7 mouse cellular contexts compared by ENCODE assay signal in the genomic region with DNA sequence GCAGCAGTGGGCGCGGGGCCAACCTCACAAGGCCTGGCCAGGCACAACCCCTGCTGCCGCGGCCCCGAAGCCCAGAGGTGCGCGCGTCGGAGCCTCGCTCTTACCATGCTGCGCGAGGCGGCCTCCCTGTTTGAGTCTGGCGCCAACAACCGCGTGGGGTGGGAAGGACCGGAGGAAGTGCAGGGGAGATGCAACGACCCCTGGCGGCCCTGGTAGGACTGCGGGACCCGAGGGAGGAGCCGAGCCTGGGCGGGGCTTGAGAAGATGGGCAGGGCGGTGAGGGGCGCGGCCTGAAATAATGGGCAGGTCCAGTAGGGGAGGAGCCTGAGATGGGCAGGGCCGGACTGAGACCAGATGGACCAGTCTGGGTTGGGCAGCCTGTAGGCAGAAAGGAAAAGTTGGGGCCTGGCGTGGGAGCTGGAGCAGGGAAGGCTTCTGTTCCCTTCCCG. TPM values are rescaled to one million over a fixed set of nuclear protein-coding genes. Genes with fewer than 3 reads are reported as not detected.
DNase-seq lines count a peak whose midpoint lies in the region; ATAC-seq and TF ChIP-seq lines count a peak whose summit lies in the region.

A gene (minus strand): TSS at position 229 of the 449 bp plus-strand sequence.

- TF ChIP-seq POLR2A in small intestine, adult 2 months (IDR thresholded peaks at IDR 0.05; ENCODE audit: low read depth, low read length): no peak; the same call in 1 of the 2 replicates

- H3K27ac ChIP-seq in embryonic facial prominence, embryonic 10.5 days (replicated peaks): peak within 1 kb of the TSS; percentile 98
- 0 out of 2 replicates have a peak within 1 kb of the TSS, but pooled peaks have one; percentile 24 for H3K27ac ChIP-seq in intestine, postnatal 0 days (ENCODE audit: low read depth, low read length)
- H3K27ac ChIP-seq in midbrain, embryonic 12.5 days (replicated peaks): no peak within 1 kb of the TSS
- peak within 1 kb of the TSS; percentile 21; the same call in 1 of the 2 replicates for H3K27ac ChIP-seq in small intestine, adult 2 months (ENCODE audit: insufficient read depth, low read depth, low read length)

- H3K36me3 ChIP-seq in embryonic facial prominence, embryonic 10.5 days (replicated peaks): peaks cover 14% of the 10 kb centered on the region
- H3K36me3 ChIP-seq in intestine, postnatal 0 days (ENCODE audit: control insufficient read depth, insufficient read depth): peaks cover 7% of the 10 kb centered on the region
- peaks cover 21% of the 10 kb centered on the region for H3K36me3 ChIP-seq in midbrain, embryonic 12.5 days
- peaks cover 10% of the 10 kb centered on the region for H3K36me3 ChIP-seq in small intestine, adult 2 months (ENCODE audit: control insufficient read depth, insufficient read depth, low read length)

- TF ChIP-seq CTCF in intestine, postnatal 0 days (IDR thresholded peaks at IDR 0.05; ENCODE audit: low read depth): peak; percentile 100
- TF ChIP-seq CTCF in small intestine, adult 2 months (IDR thresholded peaks at IDR 0.05; ENCODE audit: extremely low read depth, insufficient read length, insufficient replicate concordance, low read depth, low read length): peak; percentile 82

- ATAC-seq in intestine, postnatal 0 days: peak; percentile 98
- peak; percentile 99 for ATAC-seq in midbrain, embryonic 12.5 days (ENCODE audit: low FRiP score, low read depth)

- peaks cover 34% of the 10 kb centered on the region for H3K4me1 ChIP-seq in embryonic facial prominence, embryonic 10.5 days
- H3K4me1 ChIP-seq in intestine, postnatal 0 days (replicated peaks; ENCODE audit: control insufficient read depth, insufficient read depth, low read length): no peaks in the 10 kb centered on the region; the same call in 1 of the 2 replicates
- peaks cover 6% of the 10 kb centered on the region; the same call in 1 of the 2 replicates for H3K4me1 ChIP-seq in midbrain, embryonic 12.5 days
- H3K4me1 ChIP-seq in small intestine, adult 2 months (ENCODE audit: control insufficient read depth, insufficient read depth, insufficient read length, low read length): no peaks in the 10 kb centered on the region; the same call in 1 of the 2 replicates

- WGBS in embryonic facial prominence, embryonic 10.5 days: under 1% methylated on average over 29 of the region's 29 CpGs
- under 1% methylated on average over 29 of the region's 29 CpGs for WGBS in intestine, postnatal 0 days
- 1% methylated on average over 29 of the region's 29 CpGs for WGBS in midbrain, embryonic 12.5 days
- under 1% methylated on average over 29 of the region's 29 CpGs for WGBS in small intestine, adult 2 months

- H3K27me3 ChIP-seq in embryonic facial prominence, embryonic 10.5 days (replicated peaks; ENCODE audit: low read depth, poor library complexity, severe bottlenecking): no peaks in the 10 kb centered on the region
- H3K27me3 ChIP-seq in intestine, postnatal 0 days (replicated peaks; ENCODE audit: control insufficient read depth, insufficient read depth, low read length): no peaks in the 10 kb centered on the region
- H3K27me3 ChIP-seq in midbrain, embryonic 12.5 days: no peaks in the 10 kb centered on the region
- H3K27me3 ChIP-seq in small intestine, adult 2 months (ENCODE audit: control insufficient read depth, insufficient read depth, low read length): no peaks in the 10 kb centered on the region

- H3K4me3 ChIP-seq in embryonic facial prominence, embryonic 10.5 days: peak within 1 kb of the TSS; percentile 71
- H3K4me3 ChIP-seq in intestine, postnatal 0 days (ENCODE audit: low read depth, low read length): peak within 1 kb of the TSS; percentile 55
- peak within 1 kb of the TSS; percentile 48 for H3K4me3 ChIP-seq in midbrain, embryonic 12.5 days
- peak within 1 kb of the TSS; percentile 85 for H3K4me3 ChIP-seq in small intestine, adult 2 months (ENCODE audit: low read depth, low read length)

- DNase-seq in adrenal gland, postnatal 10 days: peak; percentile 100
- peak; percentile 100 for DNase-seq in embryonic facial prominence, embryonic 10.5 days (ENCODE audit: low spot score)
- peak; percentile 67 for DNase-seq in gonadal fat pad, adult 2 months (ENCODE audit: low read depth)
- peak; percentile 99 for DNase-seq in left cerebral cortex, postnatal 4 days

- intact Hi-C loops in left cerebral cortex, postnatal 4 days (cut with DNase I): loop anchor here (5.0 kb wide), 1 partner anchor 213 kb away; no protein-coding TSS in a partner anchor

- peak within 1 kb of the TSS; percentile 53 for H3K9ac ChIP-seq in intestine, postnatal 0 days (ENCODE audit: low read depth, low read length)
- H3K9ac ChIP-seq in midbrain, embryonic 12.5 days (replicated peaks): peak within 1 kb of the TSS; percentile 60

- H3K9me3 ChIP-seq in embryonic facial prominence, embryonic 10.5 days: no peaks in the 10 kb centered on the region
- H3K9me3 ChIP-seq in intestine, postnatal 0 days (ENCODE audit: control insufficient read depth): no peaks in the 10 kb centered on the region
- H3K9me3 ChIP-seq in midbrain, embryonic 12.5 days: no peaks in the 10 kb centered on the region

- H3K4me2 ChIP-seq in intestine, postnatal 0 days (replicated peaks; ENCODE audit: low read depth): peak within 1 kb of the TSS; percentile 98
- peak within 1 kb of the TSS; percentile 93 for H3K4me2 ChIP-seq in midbrain, embryonic 12.5 days (replicated peaks)

RNA-seq across cellular contexts. Expression of the gene that starts here (rescaled TPM):
- total RNA-seq in adrenal gland, postnatal 10 days (2021): 10 to 100 TPM; 25.2 to 26.5 TPM
- polyA plus RNA-seq in embryonic facial prominence, embryonic 10.5 days (2016; fragmentation: Nextera tagmentation; extraction: Ambion mirVana): 13.4 and 15.2 TPM in 2 replicates
- 0.65 and 0.75 TPM in 2 replicates for polyA plus RNA-seq in gonadal fat pad, adult 2 months (2012; rRNA removed)
- 6.5 and 6.7 TPM in 2 replicates for polyA plus RNA-seq in intestine, postnatal 0 days (2015; fragmentation: Nextera tagmentation; extraction: Ambion mirVana)
- 1 to 10 TPM; 2.7 to 2.9 TPM for total RNA-seq in left cerebral cortex, postnatal 4 days (2021)
- 5.7 and 7.2 TPM in 2 replicates for polyA plus RNA-seq in midbrain, embryonic 12.5 days (2016; fragmentation: Nextera tagmentation; extraction: Ambion mirVana)
- not detected in 2 replicates for polyA plus RNA-seq in small intestine, adult 2 months (2012; rRNA removed)

Comparison
In these comparisons a context has a peak if more than half of its experiments do, and no peak if none do; other contexts are left out.
1. RNA of the gene that starts here (total RNA-seq): 25.2 to 26.5 TPM in adrenal gland, postnatal 10 days; 2.7 to 2.9 TPM in left cerebral cortex, postnatal 4 days; every median in the first group is over 4 times any median in the second.
2. Peak in DNase-seq in gonadal fat pad, adult 2 months; RNA of the gene not detected or under 1 TPM.
3. Peak in every context shown above with its lines, with median percentiles within 50 percentile points of each other: DNase-seq and H3K4me3 ChIP-seq.